23 mouse cellular contexts compared by ENCODE assay signal in genomic region chr9:42115078-42115477, GRCm38 (mm10). TPM values are rescaled to one million over a fixed set of nuclear protein-coding genes. Genes with fewer than 3 reads are reported as not detected.
DNase-seq lines count a peak whose midpoint lies in the region; ATAC-seq lines count a peak whose summit lies in the region.
"Had no signal": no experiment of that assay in that cellular context is flagged by ENCODE, and none has a peak within 500 bp of the region (broad histone marks: within the 10 kb centered on the region; RNA-seq: fewer than 3 reads in every experiment).

No protein-coding gene starts in this region.

- 58% methylated on average over 7 of the region's 7 CpGs for WGBS in kidney, embryonic 15.5 days
- WGBS in limb, embryonic 11.5 days: 60% methylated on average over 7 of the region's 7 CpGs

- peaks cover 46% of the 10 kb centered on the region for H3K4me1 ChIP-seq in kidney, embryonic 15.5 days
- H3K4me1 ChIP-seq in limb, embryonic 11.5 days (ENCODE audit: control insufficient read depth, insufficient read depth, low read length): peaks cover 8% of the 10 kb centered on the region
- H3K4me1 ChIP-seq: liver, embryonic 13.5 days; megakaryocyte, embryonic 14.5 days had no signal

- H3K36me3 ChIP-seq in kidney, embryonic 15.5 days: no peaks in the 10 kb centered on the region
- no peaks in the 10 kb centered on the region for H3K36me3 ChIP-seq in limb, embryonic 11.5 days (ENCODE audit: control insufficient read depth, insufficient read depth, low read length)
- H3K36me3 ChIP-seq: embryonic facial prominence, embryonic 12.5 days; forebrain, embryonic 12.5 days; heart, embryonic 10.5 days; limb, embryonic 13.5 days; liver, embryonic 13.5 days; midbrain, embryonic 13.5 days had no signal

- no peaks in the 10 kb centered on the region for H3K27me3 ChIP-seq in kidney, embryonic 15.5 days
- H3K27me3 ChIP-seq in limb, embryonic 11.5 days (ENCODE audit: control insufficient read depth, insufficient read depth, low read length): no peaks in the 10 kb centered on the region
- H3K27me3 ChIP-seq: embryonic facial prominence, embryonic 12.5 days; forebrain, embryonic 12.5 days; liver, embryonic 13.5 days; megakaryocyte, embryonic 14.5 days; midbrain, embryonic 13.5 days had no signal

- peak overlapping the region; percentile 28; the same call in 1 of the 2 replicates for H3K27ac ChIP-seq in kidney, embryonic 15.5 days
- H3K27ac ChIP-seq in limb, embryonic 11.5 days (replicated peaks; ENCODE audit: low read depth, low read length): no peak overlapping the region
- H3K27ac ChIP-seq: forebrain, embryonic 12.5 days; heart, embryonic 10.5 days; limb, embryonic 13.5 days; liver, embryonic 13.5 days had no signal

- DNase-seq in kidney, postnatal 36 days: no peak
- DNase-seq in lung, postnatal 36 days: peak; percentile 46
- DNase-seq in lung, postnatal 14 days: no peak
- peak; percentile 37 for DNase-seq in limb, embryonic 11.5 days (ENCODE audit: low spot score)
- DNase-seq in adrenal gland, adult 8-10 months: no peak
- DNase-seq in natural killer cell, adult 2 months (ENCODE audit: low spot score in 2 of 2): no peak
- DNase-seq: adrenal gland, adult 2 months; cerebellum, adult 18-20 months; cerebellum, postnatal 14 days; gastrocnemius, postnatal 10 days; kidney, postnatal 4 days; liver, embryonic 13.5 days; lung, adult 2 months; right cerebral cortex, postnatal 14 days had no signal

- no peak for ATAC-seq in kidney, embryonic 15.5 days (replicated peaks; ENCODE audit: low FRiP score)
- ATAC-seq in limb, embryonic 11.5 days (ENCODE audit: insufficient number of reproducible peaks, low FRiP score, low TSS enrichment, low read depth): no peak; the same call in 1 of the 2 replicates
- ATAC-seq: midbrain, embryonic 13.5 days had no signal

- no peaks in the 10 kb centered on the region for H3K9me3 ChIP-seq in kidney, embryonic 15.5 days (replicated peaks)
- no peaks in the 10 kb centered on the region for H3K9me3 ChIP-seq in limb, embryonic 11.5 days (ENCODE audit: control insufficient read depth, low read length)
- H3K9me3 ChIP-seq: embryonic facial prominence, embryonic 12.5 days; forebrain, embryonic 12.5 days; heart, embryonic 10.5 days; limb, embryonic 13.5 days; liver, embryonic 13.5 days; megakaryocyte, embryonic 14.5 days; midbrain, embryonic 13.5 days had no signal

- H3K4me3 ChIP-seq in kidney, embryonic 15.5 days (replicated peaks): no peak overlapping the region
- H3K4me3 ChIP-seq in limb, embryonic 11.5 days (ENCODE audit: low read depth, low read length): no peak overlapping the region
- H3K4me3 ChIP-seq: embryonic facial prominence, embryonic 12.5 days; erythroblast, embryonic 14.5 days; forebrain, embryonic 12.5 days; heart, embryonic 10.5 days; limb, embryonic 13.5 days; liver, embryonic 13.5 days; megakaryocyte, embryonic 14.5 days; midbrain, embryonic 13.5 days had no signal

- H3K9ac ChIP-seq in kidney, embryonic 15.5 days: no peak overlapping the region
- no peak overlapping the region for H3K9ac ChIP-seq in limb, embryonic 11.5 days (ENCODE audit: low read length)
- H3K9ac ChIP-seq: embryonic facial prominence, embryonic 12.5 days; forebrain, embryonic 12.5 days; limb, embryonic 13.5 days; liver, embryonic 13.5 days; midbrain, embryonic 13.5 days had no signal

- H3K4me2 ChIP-seq in kidney, embryonic 15.5 days: no peak overlapping the region
- H3K4me2 ChIP-seq in limb, embryonic 11.5 days (ENCODE audit: low read depth, severe bottlenecking): no peak overlapping the region
- H3K4me2 ChIP-seq: embryonic facial prominence, embryonic 12.5 days; forebrain, embryonic 12.5 days; limb, embryonic 13.5 days; liver, embryonic 13.5 days; midbrain, embryonic 13.5 days had no signal

RNA-seq across cellular contexts. Expression of gene Sorl1, which starts 9.0 kb away (rescaled TPM):
- 8.4 and 9.1 TPM in 2 replicates for polyA plus RNA-seq in kidney, embryonic 15.5 days (2015; fragmentation: Nextera tagmentation; extraction: Ambion mirVana)
- polyA plus RNA-seq in limb, embryonic 11.5 days (2014; fragmentation: Nextera tagmentation; extraction: Ambion mirVana): 4.1 and 4.8 TPM in 2 replicates
- 10 to 100 TPM; 14.1 to 41.2 (median 31.8) TPM for total RNA-seq in adrenal gland, adult 8-10 months (2022)
- total RNA-seq: MEL had no signal

Comparison
In these comparisons a context has a peak if more than half of its experiments do, and no peak if none do; other contexts are left out.
1. DNase-seq: peak in lung, postnatal 36 days (single experiment) and limb, embryonic 11.5 days (single experiment); none in kidney, postnatal 36 days (0 of 2), lung, postnatal 14 days (single experiment), adrenal gland, adult 8-10 months (single experiment) and natural killer cell, adult 2 months (0 of 2).